Mouse (Mus musculus) liver (tissue): ENCODE measurements around the gene Samhd1.
"Not testable (repeated sequence)": the region's sequence is repeated elsewhere in the genome, so short reads cannot be mapped to it uniquely, and the experiment has no call there.

Experiments
- DNase-seq: peaks from one replicate; pipeline ENCODE4 v3.0.0-alpha.2; 2020; ENCODE audit warnings: mixed read lengths

The Samhd1 gene

DNA sequence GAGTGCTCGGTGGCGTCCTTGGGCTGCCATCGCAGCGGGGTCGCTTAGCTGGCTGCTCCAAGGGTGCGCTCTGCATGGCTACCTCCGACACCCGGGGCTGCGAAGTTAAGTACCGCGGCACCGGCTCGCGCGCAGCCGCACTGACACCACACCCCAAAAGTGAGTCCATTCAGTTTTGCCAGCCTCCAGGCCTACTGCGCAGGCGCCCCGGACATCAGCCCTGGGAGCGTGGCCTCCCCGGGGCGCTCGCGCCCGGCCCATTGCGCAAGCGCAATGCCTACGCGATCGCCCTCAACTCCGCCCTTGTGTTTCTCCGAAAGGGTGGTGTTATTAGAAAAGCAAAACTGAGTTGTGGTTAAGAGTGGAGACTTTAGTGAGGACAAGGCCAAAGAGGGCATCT lies at the start of gene Samhd1:
Gene Samhd1, minus strand, starts transcription at position 252 of the 400 bp plus-strand sequence.
- DNase-seq = peak; percentile 99

DNA sequence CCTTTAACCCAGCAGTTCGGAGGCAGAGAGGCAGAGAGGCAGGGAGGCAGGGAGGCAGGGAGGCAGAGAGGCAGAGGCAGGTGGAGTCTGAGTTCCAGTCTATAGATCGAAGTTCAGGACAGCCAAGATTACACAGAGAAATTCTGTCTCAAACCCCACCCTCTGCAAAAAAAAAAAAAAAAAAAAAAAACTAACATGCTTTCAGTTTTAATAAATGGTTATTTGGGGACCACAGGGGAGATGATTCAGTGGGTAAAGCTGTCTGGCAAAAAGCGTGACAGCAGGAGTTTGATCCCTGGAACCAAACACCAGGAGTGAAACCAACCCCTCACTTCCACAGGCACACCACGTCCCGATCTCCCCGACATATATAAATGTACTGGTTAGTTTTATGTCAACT lies 43.1 kb upstream of the Samhd1 start:
- no peak for DNase-seq

DNA sequence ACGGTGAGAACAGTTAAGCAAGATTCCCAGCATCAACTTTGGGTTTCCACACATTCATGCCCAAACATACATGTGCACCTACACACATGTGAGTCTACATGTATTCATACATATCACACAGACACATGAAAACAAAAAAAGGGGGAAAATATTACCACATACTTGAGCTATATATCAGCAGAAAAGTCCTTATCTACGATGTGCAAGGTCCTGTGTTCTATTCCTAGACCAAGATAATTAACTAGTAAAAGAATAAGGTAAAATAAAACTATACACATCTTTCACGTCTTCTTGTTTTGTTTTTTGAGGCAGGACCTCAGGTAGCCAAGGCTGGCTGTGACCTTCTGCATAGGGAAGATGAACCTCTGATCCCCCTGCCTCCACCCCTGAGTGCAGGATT lies 41.2 kb upstream of the Samhd1 start:
- DNase-seq = no peak

DNA sequence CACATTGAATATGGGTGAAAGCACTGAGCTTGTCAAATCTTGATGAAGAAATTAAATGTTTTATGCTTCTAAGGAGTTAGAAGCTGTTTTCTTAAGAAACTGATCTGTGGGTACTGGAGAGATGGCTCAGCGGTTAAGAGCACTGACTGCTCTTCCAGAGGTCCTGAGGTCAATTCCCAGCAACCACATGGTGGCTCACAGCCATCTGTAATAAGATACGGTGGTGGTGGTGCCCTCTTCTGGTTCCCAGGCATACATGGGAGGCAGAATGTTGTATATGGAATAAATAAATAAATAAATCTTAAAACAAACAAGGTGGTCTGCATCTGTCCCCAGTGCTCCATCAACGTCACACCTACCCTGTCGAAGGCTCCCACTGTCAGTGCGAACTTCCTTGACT lies 39.4 kb upstream of the Samhd1 start:
- DNase-seq = no peak

DNA sequence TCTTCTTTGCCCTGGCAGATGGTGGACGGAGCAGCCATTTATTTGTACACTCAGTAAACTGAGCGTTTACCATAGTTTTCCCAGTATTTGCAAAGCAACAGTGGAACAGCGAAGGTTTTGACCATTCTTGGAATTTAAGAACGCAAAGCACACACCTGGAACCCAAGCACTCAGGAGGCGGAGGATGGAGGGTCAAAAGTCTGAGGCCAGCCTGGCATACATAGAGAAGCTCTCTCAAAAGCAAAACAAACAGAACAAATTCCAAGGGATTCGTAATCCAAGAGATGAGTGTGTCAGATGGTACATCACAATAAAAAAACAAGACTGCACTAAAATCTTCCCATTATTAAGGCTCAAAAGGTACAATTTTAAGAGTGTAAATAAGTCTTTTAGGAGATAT lies 38.5 kb upstream of the Samhd1 start:
- no peak for DNase-seq

DNA sequence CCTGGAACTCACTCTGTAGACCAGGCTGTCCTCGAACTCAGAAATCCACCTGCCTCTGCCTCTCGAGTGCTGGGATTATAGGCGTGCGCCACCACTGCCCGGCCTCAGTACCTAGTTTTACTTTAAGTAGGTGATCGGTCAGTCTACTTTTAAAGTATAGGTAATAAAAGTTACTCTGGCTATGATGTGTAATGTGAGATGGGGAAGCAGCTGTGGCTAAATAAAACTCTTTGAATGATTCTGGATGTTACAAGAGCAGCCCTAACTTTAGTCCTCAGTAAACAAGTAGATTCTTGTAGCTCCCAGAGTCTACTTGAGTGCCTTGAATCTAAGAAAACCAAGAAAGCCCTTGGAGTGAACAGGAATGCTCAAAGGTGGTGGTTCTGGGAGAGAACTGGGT lies 37.9 kb upstream of the Samhd1 start:
- DNase-seq = no peak

DNA sequence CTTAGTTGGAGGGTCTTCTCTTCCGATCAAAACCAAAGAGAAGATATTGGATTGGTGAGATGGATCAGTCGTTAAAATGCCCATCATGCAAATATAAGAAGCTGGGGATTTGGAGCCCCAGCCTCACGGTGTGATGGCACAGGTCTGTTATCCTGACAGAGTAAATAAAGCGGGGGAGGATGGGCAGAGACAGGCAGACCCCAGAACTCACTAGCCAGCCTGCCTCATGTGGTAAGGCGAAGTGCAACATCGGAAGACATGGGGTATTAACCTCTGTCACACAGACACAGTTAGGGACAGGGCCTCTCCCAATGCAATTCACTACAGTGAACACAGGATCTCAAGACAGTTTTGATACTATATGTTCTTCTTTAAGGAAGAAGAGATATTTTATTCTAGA lies 35.6 kb upstream of the Samhd1 start:
- no peak for DNase-seq

DNA sequence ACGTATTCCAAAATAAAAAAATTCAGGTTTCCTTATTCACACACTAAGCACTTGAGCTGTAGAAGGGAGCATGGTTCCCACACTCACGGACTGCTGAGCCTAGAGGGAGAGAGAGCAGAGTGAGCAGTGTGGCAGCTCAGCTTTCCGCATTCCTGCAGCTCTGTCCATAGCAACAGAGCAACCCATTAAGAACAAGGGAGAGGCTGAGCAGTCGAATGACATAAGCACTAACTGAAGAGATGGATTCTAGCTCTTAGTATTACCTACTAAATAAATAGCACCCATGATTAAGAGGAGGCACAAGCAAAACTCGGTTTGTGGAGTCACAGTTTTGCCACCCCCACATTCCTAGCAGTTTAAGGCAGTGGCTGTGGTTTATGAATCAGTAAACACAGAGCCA lies 35.1 kb upstream of the Samhd1 start:
- DNase-seq = no peak

DNA sequence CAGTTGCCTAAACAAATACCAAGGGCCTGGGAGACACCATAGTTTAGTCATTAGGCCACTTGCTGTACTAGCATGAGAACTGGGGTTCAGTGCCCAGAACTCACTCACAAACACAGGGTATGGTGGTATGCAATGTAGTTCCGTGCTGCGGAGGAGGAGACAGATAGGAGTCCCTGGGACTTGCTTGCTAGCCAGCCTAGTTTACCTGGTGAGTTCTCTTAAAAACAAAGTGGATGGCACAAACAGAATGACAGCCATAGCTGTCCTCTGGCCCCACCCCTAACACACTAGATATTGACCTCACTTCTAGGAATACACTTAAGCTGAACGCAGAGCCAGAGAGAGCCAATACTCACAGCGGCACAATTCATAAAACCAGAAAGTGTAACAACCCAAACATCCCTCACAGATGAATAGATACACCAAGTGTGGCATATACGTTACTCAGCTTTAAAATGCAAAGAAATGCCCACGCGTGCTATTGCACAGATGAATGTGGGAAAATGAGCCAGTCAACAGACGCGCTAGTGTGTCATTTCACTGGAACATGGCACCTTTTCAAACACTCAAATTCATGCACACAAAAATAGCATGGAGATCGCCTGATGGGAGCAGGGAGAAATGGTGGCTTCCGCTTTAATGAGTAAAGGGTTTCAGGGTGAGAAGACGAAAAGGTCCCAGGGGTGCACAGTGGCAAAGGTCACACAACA lies 31.5 kb upstream of the Samhd1 start:
- DNase-seq = no peak

DNA sequence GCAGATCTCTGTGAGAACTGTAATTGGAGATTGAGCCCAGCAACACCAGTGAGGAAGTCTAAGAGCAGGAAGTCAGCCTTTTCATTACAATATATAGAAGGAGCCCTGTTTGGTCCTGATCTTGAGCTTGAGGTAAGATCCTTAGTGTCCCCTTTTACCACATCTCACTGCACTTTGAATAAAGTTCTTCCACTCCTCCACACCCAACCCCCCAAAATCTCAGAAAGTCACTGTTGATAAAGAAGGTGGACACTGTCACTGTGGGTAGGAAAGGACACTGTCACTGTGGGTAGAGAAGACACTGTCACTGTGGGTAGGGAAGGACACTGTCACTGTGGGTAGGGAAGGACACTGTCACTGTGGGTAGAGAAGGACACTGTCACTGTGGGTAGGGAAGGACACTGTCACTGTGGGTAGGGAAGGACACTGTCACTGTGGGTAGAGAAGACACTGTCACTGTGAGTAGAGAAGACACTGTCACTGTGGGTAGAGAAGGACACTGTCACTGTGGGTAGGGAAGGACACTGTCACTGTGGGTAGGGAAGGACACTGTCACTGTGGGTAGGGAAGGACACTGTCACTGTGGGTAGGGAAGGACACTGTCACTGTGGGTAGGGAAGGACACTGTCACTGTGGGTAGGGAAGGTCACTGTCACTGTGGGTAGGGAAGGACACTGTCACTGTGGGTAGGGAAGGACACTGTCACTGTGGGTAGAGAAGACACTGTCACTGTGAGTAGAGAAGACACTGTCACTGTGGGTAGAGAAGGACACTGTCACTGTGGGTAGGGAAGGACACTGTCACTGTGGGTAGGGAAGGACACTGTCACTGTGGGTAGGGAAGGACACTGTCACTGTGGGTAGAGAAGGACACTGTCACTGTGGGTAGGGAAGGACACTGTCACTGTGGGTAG lies 30.5 kb upstream of the Samhd1 start:
- DNase-seq = not testable (repeated sequence)

DNA sequence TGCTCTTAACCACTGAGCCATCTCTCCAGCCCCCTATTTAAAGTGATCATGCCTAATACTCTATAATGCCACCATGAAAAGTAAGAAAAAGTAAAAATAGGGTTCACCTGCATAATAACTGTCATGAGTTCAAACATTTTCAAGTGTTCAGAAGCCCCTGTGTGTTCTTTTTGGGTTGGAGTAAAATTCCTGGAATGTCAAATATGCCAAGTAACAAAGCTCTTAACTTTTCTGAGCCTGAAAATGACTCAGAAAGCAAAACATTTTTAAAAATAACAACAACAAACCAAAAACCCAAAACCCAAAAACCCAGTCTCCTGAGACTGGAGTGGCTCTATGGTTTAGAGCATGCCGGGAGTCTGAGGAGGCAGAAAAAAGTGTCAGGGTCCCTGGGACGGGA lies 29.0 kb upstream of the Samhd1 start:
- no peak for DNase-seq

DNA sequence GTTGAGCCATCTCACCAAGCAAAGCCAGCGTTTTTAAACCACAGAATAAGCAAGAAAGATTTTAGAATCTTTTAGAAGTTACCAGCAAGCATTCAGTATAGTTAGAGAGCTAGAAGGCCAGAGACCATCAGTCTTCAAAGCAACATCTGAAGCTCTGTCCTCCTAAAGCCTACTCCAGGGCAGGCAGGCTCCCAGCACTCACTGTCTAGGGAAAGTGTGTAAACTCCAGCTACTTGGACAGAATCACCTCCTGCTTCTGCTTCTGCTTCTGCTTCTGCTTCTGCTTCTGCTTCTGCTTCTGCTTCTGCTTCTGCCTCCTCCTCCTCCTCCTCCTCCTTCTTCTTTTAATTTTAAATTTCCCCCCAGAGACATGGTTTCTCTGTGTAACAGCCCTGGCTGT lies 21.0 kb upstream of the Samhd1 start:
- DNase-seq = no peak

DNA sequence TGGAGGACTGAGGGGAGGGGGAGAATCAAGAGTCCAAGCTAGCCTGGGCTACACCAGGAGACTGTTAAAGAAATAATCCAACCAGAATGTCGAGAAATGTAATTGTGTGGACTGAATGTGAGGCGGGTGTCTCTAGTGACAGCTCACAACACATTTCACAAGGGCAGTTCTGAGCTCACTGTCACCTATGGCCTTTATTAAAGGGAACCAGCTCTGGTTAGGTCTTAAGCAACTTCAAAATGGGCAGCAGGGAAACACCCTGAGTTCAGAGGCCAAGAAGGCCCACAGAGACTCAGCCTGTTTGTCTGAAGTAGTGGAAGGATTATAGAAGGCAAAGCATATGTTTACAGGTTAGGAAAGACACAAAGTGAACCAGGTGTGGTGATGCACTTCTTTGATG lies 18.2 kb upstream of the Samhd1 start:
- DNase-seq = no peak

DNA sequence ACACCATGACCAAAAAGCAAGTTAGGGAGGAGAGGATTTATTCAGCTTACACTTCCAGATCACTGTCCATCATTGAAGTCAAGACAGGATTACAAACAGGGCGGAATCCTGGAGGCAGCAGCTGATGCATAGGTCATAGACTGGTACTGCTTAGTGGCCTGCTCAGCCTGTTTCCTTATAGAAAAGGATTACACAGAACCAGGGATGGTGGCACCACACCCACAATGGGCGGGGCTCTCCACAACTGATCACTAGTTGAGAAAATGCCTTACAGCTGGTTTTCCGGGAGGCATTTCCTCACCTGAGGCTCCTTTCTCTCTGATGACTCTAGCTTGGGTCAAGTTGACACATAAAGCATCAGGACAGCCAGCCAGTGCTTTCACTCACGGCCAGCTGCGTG lies 13.4 kb upstream of the Samhd1 start:
- peak; percentile 17 for DNase-seq

DNA sequence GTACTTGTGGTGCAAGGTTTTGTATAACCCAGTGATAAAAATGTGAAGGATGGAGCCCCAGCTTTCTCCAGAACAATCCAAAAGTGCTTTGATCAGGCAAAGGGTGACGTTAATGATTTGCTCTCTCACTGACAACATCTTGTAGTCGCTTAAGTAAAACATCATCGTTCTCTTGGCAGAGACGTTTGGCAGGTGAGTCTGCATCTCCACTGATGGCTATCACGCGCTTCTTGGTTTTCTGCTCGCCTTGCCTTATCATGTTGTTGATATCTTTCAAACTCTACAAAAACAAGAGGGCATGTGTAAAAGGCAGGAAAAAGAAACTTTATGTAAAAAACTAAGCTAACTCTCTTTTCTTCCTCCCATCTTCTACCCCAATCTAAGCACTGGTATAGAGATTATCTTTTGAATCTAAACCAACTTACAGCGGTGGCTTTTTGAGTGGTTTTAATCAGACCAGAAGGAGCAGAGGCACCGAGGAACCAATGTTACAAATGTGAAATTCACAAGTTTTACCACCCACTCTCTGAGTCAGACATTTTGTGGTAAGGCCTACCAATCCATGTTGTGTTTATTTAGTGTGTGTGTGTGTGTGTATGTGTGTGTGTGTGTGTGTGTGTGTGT lies 12.4 kb upstream of the Samhd1 start:
- no peak for DNase-seq

DNA sequence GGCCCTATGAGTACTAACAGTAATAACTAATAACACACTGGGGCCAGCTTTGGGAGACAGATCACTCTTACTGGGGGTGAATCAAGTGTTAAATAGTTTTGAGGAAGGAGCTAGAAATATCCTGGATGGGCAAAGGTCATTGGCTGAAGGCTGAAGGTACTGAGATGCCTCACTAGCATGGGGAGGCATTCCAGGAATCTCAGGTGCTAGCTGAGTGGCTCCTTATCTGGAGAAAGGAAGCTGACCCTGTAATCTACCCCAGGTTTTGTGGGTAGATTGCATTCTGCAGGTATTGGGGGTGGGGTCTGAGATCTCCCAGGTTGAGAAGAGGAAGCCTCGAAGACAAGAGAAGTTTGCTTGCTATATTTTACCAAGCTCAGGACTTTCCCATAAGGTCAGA lies 10.1 kb upstream of the Samhd1 start:
- DNase-seq = no peak

DNA sequence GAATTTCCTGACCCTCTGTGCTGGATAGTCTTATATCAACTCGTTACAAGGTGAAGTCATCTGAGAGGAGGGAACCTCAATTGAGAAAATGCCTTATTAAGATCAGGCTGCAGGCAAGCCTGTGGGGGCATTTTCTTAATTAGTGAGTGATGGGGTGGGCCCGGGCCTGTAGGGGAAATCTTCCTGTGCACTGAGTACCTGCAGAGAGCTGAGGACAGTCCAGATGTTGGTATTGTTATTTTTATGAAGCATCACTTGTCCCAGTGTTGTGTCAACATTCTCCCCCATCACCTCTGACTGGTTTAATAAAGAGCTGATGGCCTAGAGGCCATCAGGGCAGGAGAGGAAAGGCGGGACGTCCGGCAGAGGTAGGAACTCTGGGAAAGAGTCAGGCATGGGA lies 9.1 kb upstream of the Samhd1 start:
- no peak for DNase-seq

DNA sequence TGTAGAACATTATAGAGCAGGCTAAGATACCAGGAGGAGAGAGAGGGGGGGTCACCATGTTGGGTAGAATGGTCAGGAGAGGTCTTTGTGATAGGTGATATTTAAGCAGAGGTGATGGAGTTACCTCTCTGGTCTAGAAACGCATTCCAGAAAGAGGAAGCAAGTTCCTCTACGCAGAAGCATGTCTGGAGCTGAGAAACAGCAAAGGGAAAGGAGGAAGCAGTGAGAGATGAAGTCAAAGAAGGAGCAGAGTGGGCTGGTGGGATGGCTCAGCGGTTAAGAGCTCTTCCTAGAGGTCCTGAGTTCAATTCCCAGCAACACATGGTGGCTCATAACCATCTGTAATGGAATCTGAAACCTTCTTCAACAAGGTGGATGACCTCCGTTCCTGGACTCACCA lies 6.9 kb upstream of the Samhd1 start:
- no peak for DNase-seq

DNA sequence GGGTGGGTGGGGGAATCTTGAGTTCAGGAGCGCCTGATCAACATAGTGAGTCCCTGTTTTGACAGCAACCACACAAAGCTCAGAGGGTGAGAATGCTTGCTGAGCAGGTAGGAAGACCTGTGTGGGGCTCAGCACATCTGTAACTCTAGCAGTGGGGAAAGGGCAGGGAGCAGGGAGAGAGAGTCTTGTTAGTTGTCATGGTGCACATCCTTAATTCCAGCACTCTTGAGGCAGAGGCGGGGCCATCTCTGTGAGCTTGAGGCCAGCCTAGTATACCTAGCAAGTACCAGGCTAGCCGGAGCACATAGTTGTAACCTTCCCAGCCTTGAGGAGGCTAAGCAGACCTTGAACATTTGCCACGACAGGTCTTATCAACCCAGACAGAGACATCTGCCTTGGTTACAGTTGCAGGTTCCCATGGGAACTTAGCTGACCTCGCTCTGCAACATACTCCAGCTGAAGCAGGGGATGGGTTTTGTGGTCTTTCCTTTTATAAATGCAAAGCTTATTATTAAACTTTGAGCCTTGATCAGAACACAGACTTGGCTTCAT lies 4.3 kb upstream of the Samhd1 start:
- DNase-seq = no peak

DNA sequence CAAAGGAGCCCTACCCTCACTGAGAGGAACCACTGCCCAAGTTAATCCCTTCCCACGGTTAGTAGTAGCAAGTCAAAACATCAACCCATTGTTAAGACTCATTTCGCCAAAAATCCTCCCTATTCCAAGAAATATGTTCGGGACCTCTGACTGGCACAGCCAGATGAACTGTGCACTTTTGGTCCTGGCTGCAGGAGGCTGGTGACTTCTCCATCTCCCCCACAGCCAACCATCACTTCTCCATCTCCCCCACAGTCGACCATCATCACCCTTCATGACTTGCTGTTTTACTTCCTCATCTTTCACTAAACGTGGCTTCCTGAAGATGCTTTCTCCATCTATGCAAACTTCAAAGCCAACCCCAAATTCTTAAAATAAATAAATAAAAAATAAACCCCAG lies 3.7 kb upstream of the Samhd1 start:
- no peak for DNase-seq

DNA sequence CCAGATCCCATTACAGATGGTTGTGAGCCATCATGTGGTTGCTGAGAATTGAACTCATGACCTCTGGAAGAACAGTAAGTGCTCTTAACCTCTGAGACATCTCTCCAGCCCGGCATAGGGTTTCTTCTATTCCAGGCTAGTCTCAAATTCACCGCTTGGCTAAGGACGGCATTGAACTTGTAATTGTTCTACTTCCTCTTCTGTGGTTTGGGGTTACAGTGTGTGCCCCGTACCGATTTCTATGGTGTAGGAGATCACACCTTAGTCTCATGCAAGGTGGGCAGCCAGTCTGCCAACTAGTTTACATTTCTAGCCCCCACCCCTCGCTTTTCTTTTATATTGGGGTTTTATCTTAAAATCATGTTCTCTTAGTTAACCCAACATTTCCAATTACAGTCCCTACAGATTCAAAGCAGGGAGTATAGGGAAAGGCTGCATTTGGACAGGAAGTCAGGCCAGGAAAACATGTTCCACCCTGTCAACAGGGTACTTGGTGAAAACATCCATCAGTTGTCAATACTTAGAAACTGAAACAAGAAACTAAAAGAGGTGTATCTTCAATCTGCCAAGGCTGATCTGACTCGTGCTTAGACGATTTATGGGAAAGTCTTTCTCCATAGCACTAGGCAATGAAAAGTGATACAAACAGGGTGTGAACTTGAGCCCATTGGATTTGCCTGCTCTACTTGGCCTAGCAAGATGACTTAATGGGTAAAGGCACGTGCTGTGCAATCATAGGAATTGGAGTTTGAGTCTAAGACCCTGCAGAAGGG lies 3.1 kb upstream of the Samhd1 start:
- DNase-seq = no peak

DNA sequence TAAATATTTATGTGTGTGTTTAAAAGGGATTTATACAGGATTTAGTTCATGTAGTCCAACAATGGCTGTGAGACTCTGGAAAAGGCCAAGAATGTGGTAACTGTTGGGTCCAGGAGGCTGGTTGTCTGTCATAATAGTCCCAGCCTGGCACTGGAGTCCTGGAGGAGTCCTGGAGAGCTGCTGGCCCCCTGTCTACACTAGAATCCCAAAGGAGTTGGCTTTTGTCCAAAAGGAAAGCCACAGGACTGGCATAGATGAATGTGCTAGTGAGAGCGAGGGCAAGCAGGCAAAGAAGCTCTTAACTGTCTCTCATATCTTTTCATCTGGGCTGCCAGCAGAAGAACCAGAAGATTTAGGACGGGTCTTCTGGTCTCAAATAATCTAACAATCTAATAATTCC lies 1.6 kb upstream of the Samhd1 start:
- no peak for DNase-seq

DNA sequence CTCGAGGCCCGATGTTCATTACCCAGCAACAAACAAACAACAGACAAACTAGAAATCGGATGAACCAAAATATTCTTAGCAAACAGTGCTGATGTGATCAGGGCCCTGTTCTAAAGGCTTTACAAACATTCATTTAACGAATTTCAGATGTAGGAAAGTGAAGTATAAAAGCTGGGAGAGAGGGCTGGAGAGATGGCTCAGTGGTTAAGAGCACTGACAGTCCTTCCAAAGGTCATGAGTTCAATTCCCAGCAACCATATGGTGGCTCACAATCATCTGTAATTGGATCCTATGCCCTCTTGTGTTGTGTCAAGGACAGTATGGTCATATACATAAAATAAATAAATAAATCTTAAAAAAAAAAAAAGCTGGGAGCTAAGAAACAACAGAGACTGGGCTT lies 1.1 kb upstream of the Samhd1 start:
- DNase-seq = no peak
